Mouse (Mus musculus) small intestine, adult 2 months (tissue): ENCODE data around the gene Ntm.

Experiments used
- CTCF ChIP-seq: fragments of 200-500 bp; IDR thresholded peaks from 2 replicates; pipeline ENCODE4 v1.5.1; 2012; ENCODE audit warnings: low read depth, mild to moderate bottlenecking, control low read depth, inconsistent platforms, low read length, moderate library complexity, mixed read lengths; ENCODE audit not compliant: insufficient replicate concordance, insufficient read length; ENCODE audit errors: extremely low read depth
- POLR2A ChIP-seq: fragments of 200-500 bp; IDR thresholded peaks from 2 replicates; pipeline ENCODE4 v1.6.1; 2012; ENCODE audit warnings: low read depth, mild to moderate bottlenecking, control low read depth, inconsistent platforms, low read length, moderate library complexity

- TF ChIP-seq CTCF (no peak), POLR2A (no peak)
These were observed 888.4 kb downstream of the Ntm start for GRCm38 (mm10) chr9:29074494-29074893.
